Mouse (Mus musculus) inflammation-experienced regulatory T-cells (primary cell): Measurements from ENCODE around the gene Cpd. TPM values are rescaled to one million over a fixed set of nuclear protein-coding genes. Genes with fewer than 3 reads are reported as not detected.

Source experiments
- polyA plus RNA-seq, 2 experiments: library from polyadenylated mRNA; unstranded; fragments of 100-300 nt; shearing (Covaris generic); gene quantifications; one replicate each; pipeline ENCODE4 v1.2.1; 2017

Cpd gene
- 10 to 100 TPM in 1 of 2 experiments, 1 to 10 TPM in 1; 5.0 to 11.7 TPM for polyA plus RNA-seq

GRCm38 (mm10) chr11:76846878-76847222 is at the start of gene Cpd:
Cpd (minus strand) TSS chr11:76847018.

GRCm38 (mm10) chr11:76763053-76763740 is 83.6 kb downstream of the Cpd start, which contains the start of gene Gosr1:
Gosr1 (minus strand) TSS chr11:76763579.

Other genes starting within 250 kb of the Cpd start
- 10 to 100 TPM; 60.5 to 77.9 TPM for gene Abr, start 224.7 kb downstream of the Cpd start, polyA plus RNA-seq
- under 1 TPM in 1 of 2 experiments, not detected in 1; 0.22 TPM for gene Bhlha9, start 174.5 kb downstream of the Cpd start, polyA plus RNA-seq
- gene Trarg1, start 167.2 kb downstream of the Cpd start, polyA plus RNA-seq, result under 1 TPM in 1 of 2 experiments, not detected in 1; 0.18 TPM
- gene Gosr1, start 83.4 kb downstream of the Cpd start, polyA plus RNA-seq, result 10 to 100 TPM; 49.8 to 50.3 TPM
- gene Tmigd1, start 55.1 kb upstream of the Cpd start, polyA plus RNA-seq, result under 1 TPM in 1 of 2 experiments, not detected in 1; 0.39 TPM
- gene Blmh, start 77.8 kb upstream of the Cpd start, polyA plus RNA-seq, result 10 to 100 TPM; 58.3 to 66.2 TPM
- 1 to 10 TPM in 1 of 2 experiments, under 1 TPM in 1; 0.64 to 2.6 TPM for gene Slc6a4, start 151.6 kb upstream of the Cpd start, polyA plus RNA-seq
- gene Nsrp1, start 231.4 kb upstream of the Cpd start, polyA plus RNA-seq, result 10 to 100 TPM; 37.9 to 42.1 TPM